Mouse (Mus musculus) neural tube, embryonic 13.5 days (tissue): ENCODE data around the gene Sufu. TPM values are rescaled to one million over a fixed set of nuclear protein-coding genes. Genes with fewer than 3 reads are reported as not detected.
A peak's percentile ranks its signal among the peaks of the same experiment; 100 is the strongest.

Experiments used
- ATAC-seq: fragments of 200-750 bp; cut with Nextera tagmentation; 2 replicates; pipeline ENCODE4 v1.8.0; 2017; ENCODE audit warnings: low read depth, mild to moderate bottlenecking, moderate TSS enrichment, moderate library complexity
- H3K27ac ChIP-seq: fragments of 300-500 bp; sonication (generic); replicated peaks from 2 replicates; pipeline ENCODE4 v1.5.1; 2015; ENCODE audit warnings: moderate library complexity, mild to moderate bottlenecking, inconsistent platforms
- H3K27me3 ChIP-seq: fragments of 300-500 bp; sonication (generic); 2 replicates; pipeline ENCODE4 v1.6.1; 2015; ENCODE audit warnings: mild to moderate bottlenecking, inconsistent platforms
- H3K36me3 ChIP-seq: fragments of 300-500 bp; sonication (generic); 2 replicates; pipeline ENCODE4 v1.6.1; 2015; ENCODE audit warnings: mild to moderate bottlenecking, inconsistent platforms
- H3K4me1 ChIP-seq: fragments of 300-500 bp; sonication (generic); replicated peaks from 2 replicates; pipeline ENCODE4 v1.6.1; 2015; ENCODE audit warnings: inconsistent platforms
- H3K4me2 ChIP-seq: fragments of 300-500 bp; sonication (generic); 2 replicates; pipeline ENCODE4 v1.6.1; 2015; ENCODE audit warnings: inconsistent platforms, mild to moderate bottlenecking, moderate library complexity
- H3K4me3 ChIP-seq: fragments of 300-500 bp; sonication (generic); 2 replicates; pipeline ENCODE4 v1.5.1; 2015; ENCODE audit warnings: mild to moderate bottlenecking, inconsistent platforms
- H3K9ac ChIP-seq: fragments of 300-500 bp; sonication (generic); 2 replicates; pipeline ENCODE4 v1.6.1; 2015; ENCODE audit warnings: moderate library complexity, mild to moderate bottlenecking, inconsistent platforms
- H3K9me3 ChIP-seq: fragments of 300-500 bp; sonication (generic); 2 replicates; pipeline ENCODE4 v1.6.1; 2016; ENCODE audit warnings: inconsistent platforms
- WGBS: fragments of 180-500 bp; shearing (Covaris S2); methylation state at CpG from one replicate; pipeline ENCODE4 v1.1.7; 2015; 5-methylcytosine and 5-hydroxymethylcytosine counted together
- polyA plus RNA-seq: library from polyadenylated mRNA; unstranded; fragments of >200 nt; fragmentation: Nextera tagmentation; extraction: Ambion mirVana; gene quantifications from 2 replicates; pipeline ENCODE4 v1.2.1, GENCODE M21; 2015

Gene Sufu
- polyA plus RNA-seq, 1 experiment from 2014 or later: 24.8 TPM

DNA sequence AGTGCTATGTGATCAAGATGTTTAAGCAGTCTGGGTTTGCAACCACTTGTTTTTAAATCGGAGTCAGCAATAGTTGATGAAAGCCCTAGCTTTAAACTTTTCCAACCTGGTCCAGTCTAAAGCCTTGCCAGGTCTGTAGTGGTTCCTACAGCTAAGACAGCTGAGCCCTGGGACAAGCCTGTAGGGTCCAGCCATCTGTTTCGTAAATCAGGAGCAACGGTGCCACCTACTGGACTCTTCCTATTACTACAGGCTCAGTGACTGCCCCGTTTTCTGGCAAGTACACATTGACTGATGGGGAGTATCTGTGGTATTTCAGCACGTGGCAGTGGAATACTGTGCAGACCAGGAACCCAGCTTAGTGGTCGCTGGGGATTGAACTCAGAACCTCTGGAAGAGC lies 47.5 kb downstream of the Sufu start:
- Histone ChIP-seq H3K4me1 (peaks cover 71% of the 10 kb centered on the region), H3K4me2 (no peak overlapping the region), H3K27ac (peak overlapping the region; percentile 68), H3K9me3 (no peaks in the 10 kb centered on the region), H3K4me3 (no peak overlapping the region), H3K27me3 (no peaks in the 10 kb centered on the region), H3K9ac (no peak overlapping the region), H3K36me3 (no peaks in the 10 kb centered on the region)
- peak; percentile 70 for ATAC-seq
- WGBS: 4% methylated on average over 6 of the region's 6 CpGs

DNA sequence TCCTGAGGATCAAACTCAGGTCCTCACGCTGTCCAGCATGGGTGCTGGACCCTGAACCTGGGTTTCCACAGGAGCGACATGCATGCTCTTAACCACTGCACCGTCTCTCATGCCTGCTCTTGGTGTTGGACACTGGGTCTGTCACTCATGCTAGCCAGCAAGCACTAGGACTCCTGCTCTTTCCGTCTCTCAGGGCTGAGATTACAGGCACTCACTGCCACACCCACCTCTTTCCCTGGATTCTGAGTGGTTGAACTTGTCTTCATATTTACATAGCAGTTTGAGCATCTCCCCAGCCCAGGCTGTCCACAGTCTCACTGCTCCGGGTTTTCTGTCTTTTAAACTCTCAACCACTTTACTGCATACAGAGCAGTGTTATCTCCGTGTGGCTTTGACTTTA lies 48.9 kb downstream of the Sufu start:
- no peaks in the 10 kb centered on the region for H3K9me3 ChIP-seq
- no peaks in the 10 kb centered on the region for H3K27me3 ChIP-seq
- 49% methylated on average over 6 of the region's 6 CpGs for WGBS
- H3K4me3 ChIP-seq: no peak overlapping the region
- H3K4me1 ChIP-seq: peaks cover 72% of the 10 kb centered on the region
- no peak for ATAC-seq
- no peak overlapping the region for H3K4me2 ChIP-seq
- H3K36me3 ChIP-seq: no peaks in the 10 kb centered on the region
- H3K27ac ChIP-seq: no peak overlapping the region
- no peak overlapping the region for H3K9ac ChIP-seq

DNA sequence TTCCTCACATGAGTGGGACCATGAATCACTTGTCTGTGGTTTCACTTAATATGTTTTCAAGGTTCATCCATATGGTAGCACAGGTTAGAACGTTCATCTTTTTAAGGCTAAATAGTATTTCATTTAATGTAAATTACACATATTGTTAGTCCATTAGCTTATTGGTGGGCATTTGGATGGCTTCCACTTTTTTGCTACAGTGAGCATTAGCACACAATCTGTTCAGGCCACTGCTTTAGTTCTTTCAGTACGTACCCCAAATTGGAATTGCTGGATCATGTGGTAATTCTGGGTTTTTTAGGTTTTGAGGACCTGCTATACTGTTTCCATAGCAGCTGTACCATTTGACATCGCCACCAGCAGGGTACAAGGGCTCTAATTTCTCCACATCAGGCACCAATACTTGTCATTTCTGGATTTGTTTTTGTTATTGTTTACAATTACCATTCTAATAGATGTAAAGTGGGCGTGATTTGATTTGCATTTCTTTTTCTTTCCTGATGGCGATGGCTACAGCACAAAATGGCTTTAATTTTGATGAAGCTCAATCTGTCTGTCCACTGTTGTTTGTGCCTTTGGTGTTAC lies 49.8 kb downstream of the Sufu start:
- no peaks in the 10 kb centered on the region for H3K9me3 ChIP-seq
- no peaks in the 10 kb centered on the region for H3K27me3 ChIP-seq
- peaks cover 66% of the 10 kb centered on the region for H3K4me1 ChIP-seq
- peak overlapping the region; percentile 78 for H3K27ac ChIP-seq
- 61% methylated on average over 5 of the region's 5 CpGs for WGBS
- ATAC-seq: no peak
- H3K4me3 ChIP-seq: no peak overlapping the region
- 0 out of 2 replicates have a peak, but pooled peaks cover 4% of the 10 kb centered on the region for H3K36me3 ChIP-seq
- no peak overlapping the region for H3K4me2 ChIP-seq
- peak overlapping the region; percentile 18; the same call in 1 of the 2 replicates for H3K9ac ChIP-seq

DNA sequence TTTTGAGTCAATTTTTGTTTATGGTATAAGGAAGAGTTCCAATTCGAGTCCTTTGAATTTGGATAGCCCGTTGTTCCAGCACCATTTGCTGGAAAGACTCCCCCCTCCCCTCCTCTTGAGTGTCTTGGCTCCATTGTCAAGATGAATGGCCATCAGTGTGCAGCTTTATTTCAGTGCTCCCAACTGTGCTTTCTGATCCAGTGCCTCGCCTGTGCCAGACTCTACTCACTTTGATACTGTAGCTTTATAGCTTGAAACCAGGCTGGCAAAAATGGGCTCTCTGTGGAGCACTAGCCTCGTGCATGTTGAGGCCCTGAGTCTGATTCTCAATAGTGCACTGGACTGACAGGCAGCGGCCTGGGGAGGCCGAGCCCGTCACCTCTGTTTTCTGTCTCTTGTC lies 50.4 kb downstream of the Sufu start:
- ATAC-seq: peak; percentile 36; the same call in 1 of the 2 replicates
- H3K4me1 ChIP-seq: peaks cover 72% of the 10 kb centered on the region
- no peaks in the 10 kb centered on the region for H3K27me3 ChIP-seq
- H3K4me3 ChIP-seq: no peak overlapping the region
- H3K9ac ChIP-seq: peak overlapping the region; percentile 18; the same call in 1 of the 2 replicates
- no peaks in the 10 kb centered on the region for H3K9me3 ChIP-seq
- H3K4me2 ChIP-seq: no peak overlapping the region
- 16% methylated on average over 7 of the region's 7 CpGs for WGBS
- H3K27ac ChIP-seq: peak overlapping the region; percentile 78
- 0 out of 2 replicates have a peak, but pooled peaks cover 4% of the 10 kb centered on the region for H3K36me3 ChIP-seq

DNA sequence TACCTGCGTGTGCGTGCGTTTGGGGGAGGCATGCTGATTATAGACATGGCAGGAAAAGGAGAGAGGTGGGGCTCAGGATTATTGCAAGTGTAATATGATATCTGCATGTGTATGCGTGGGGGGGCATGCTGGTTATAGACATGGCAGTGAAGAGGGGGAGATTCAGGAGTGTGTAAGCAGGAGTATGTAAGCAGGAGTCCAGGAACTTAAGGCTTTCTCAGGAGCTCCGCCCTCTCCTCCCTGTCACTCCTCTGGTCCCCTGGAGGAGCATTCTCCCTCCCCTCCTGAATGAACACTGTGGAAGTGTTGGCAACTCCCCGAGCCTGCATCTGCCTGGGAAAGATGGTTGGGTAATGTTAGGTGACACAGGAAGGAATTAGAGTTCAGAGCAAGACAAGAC lies 51.2 kb downstream of the Sufu start:
- Histone ChIP-seq H3K36me3 (0 out of 2 replicates have a peak, but pooled peaks cover 4% of the 10 kb centered on the region), H3K9me3 (no peaks in the 10 kb centered on the region), H3K4me1 (peaks cover 78% of the 10 kb centered on the region), H3K4me3 (no peak overlapping the region), H3K4me2 (no peak overlapping the region), H3K27ac (peak overlapping the region; percentile 78), H3K27me3 (no peaks in the 10 kb centered on the region), H3K9ac (peak overlapping the region; percentile 18; the same call in 1 of the 2 replicates)
- WGBS: 62% methylated on average over 6 of the region's 6 CpGs
- ATAC-seq: no peak

DNA sequence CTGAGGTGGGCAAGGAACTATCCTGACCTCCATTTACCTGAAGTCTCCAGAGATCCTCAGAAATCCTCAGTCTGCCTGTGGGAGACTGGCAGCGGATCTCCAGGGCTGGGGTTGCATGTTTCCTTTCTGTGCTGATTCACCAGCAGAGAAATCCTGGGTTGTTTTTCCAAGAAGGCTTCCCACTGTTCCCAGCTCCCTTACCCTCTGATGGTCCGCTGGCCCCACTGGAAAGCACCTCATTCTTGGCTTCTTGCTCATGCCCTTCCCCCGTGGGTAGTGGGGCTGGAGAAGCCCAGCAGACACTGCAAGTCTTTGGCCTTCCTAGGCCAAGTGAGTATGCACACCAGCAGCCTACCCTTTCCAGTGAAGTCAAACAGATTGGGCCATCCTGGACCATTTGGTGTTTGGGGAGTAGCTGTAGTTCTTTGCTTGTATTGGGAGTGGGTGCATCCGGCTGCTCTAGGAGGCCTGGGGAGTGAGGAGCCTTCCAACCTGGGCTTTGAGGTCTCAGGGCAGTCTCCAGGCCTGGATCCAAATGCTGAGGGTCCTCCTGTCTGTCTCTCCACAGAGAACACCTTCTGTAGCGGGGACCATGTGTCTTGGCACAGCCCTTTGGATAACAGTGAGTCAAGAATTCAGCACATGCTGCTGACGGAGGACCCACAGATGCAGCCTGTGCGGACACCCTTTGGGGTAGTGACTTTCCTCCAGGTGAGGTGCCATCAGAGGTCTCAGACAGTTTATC lies 52.7 kb downstream of the Sufu start:
- Histone ChIP-seq H3K4me2 (no peak overlapping the region), H3K36me3 (peaks cover 17% of the 10 kb centered on the region), H3K27me3 (no peaks in the 10 kb centered on the region), H3K27ac (no peak overlapping the region), H3K9me3 (no peaks in the 10 kb centered on the region), H3K4me1 (peaks cover 67% of the 10 kb centered on the region), H3K9ac (peak overlapping the region; percentile 28; the same call in 1 of the 2 replicates), H3K4me3 (no peak overlapping the region)
- ATAC-seq: no peak
- WGBS: 84% methylated on average over 7 of the region's 7 CpGs

DNA sequence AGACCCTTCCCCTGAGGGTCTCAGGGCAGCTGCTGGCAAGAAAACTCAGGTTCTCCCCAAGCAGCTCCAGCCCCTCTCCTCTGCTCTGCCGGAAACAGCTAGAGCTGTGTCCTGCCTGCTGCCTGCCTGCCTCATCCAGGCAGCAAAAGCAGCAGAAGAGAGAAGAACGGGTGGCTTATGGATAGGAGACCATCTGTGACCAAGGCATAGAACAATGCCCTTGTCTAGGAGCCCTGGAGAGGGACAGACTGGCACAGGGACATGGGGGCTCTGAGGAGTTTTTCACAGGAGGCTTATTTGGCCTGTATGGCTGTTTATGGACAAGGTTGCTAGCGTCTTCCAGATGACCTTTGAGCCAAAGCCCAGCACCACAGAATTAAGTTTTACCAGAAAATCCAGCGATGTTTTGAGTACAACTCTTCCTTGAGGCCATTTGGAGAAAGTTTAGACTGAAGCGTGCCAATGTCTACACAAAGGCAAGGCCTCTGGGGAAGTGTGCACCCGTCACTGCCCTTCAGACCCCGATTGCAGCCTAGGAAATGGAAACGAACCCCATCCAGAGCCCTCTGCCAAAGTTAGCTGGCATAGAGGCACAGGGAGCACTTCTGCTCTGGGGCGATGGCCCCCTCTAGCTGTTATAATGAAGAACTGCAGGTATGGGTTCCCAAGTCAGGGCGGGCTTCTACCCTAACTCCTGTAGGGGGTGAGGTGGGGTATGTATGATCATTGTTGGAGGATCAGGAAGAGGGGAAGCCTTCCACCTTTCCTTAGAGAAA lies 55.5 kb downstream of the Sufu start:
- no peak overlapping the region for H3K4me2 ChIP-seq
- H3K4me3 ChIP-seq: no peak overlapping the region
- H3K27ac ChIP-seq: peak overlapping the region; percentile 62
- H3K36me3 ChIP-seq: peaks cover 33% of the 10 kb centered on the region
- peak; percentile 45 for ATAC-seq
- no peaks in the 10 kb centered on the region for H3K9me3 ChIP-seq
- 32% methylated on average over 10 of the region's 10 CpGs for WGBS
- H3K4me1 ChIP-seq: peaks cover 63% of the 10 kb centered on the region
- no peaks in the 10 kb centered on the region for H3K27me3 ChIP-seq
- H3K9ac ChIP-seq: peak overlapping the region; percentile 23; the same call in 1 of the 2 replicates

DNA sequence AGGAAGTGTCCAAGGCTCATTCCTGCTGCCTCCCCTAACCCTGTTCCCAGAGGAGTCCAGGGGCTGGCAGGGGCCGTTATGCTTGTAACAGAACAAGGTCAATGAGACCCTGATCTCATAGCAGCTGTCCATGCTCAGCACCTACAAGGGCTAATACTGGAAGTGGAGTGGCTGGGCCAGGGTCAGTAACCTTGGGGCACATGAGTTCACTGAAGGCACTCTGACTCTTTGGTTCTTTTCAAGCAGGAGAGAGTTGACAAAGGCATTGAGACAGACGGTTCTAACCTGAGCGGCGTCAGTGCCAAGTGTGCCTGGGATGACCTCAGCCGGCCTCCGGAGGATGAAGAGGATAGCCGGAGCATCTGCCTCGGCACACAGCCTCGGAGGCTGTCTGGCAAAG lies 56.2 kb downstream of the Sufu start:
- no peaks in the 10 kb centered on the region for H3K9me3 ChIP-seq
- H3K9ac ChIP-seq: 0 out of 2 replicates have a peak overlapping the region, but pooled peaks have one; percentile 8
- no peak for ATAC-seq
- peak overlapping the region; percentile 62; the same call in 1 of the 2 replicates for H3K27ac ChIP-seq
- peaks cover 37% of the 10 kb centered on the region for H3K36me3 ChIP-seq
- H3K4me3 ChIP-seq: no peak overlapping the region
- H3K27me3 ChIP-seq: no peaks in the 10 kb centered on the region
- peaks cover 56% of the 10 kb centered on the region for H3K4me1 ChIP-seq
- WGBS: 80% methylated on average over 9 of the region's 9 CpGs
- no peak overlapping the region for H3K4me2 ChIP-seq

DNA sequence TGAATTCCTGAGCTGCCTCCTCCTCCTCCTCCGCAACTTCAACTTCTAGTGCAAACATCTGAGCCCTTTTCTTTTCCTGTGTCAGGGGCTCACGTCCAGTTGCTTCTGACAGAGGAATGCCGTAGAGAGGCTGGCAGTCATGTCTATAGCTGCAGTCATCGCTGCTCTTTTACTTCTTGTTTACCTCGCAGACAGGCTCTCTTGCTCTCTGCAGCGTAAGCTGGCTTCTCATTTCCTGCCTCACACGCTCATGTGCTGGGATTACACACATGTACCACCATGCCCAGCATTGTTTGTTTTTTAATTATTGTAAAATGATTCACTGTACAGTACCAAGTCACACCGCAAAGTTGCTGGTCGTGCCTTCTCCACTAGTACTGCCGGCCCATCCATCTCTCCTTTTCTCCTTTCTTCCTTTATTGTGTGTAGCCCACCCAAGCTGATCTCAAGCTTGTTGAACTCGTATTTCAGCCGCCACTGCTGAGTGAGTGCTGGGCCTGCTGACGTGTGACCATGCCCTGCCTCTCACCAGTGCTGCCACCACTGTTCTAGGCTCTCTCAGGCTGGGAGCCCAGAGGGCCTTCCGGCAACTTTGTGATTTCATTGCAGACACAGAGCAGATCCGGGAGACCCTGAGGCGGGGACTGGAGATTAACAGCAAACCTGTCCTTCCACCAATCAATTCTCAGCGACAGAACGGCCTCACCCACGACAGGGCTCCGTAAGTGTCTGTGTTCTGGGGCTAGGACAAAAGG lies 57.6 kb downstream of the Sufu start:
- Histone ChIP-seq H3K36me3 (peaks cover 50% of the 10 kb centered on the region), H3K9me3 (no peaks in the 10 kb centered on the region), H3K4me2 (no peak overlapping the region), H3K27ac (peak overlapping the region; percentile 70), H3K9ac (peak overlapping the region; percentile 22; the same call in 1 of the 2 replicates), H3K4me1 (peaks cover 42% of the 10 kb centered on the region), H3K27me3 (no peaks in the 10 kb centered on the region), H3K4me3 (no peak overlapping the region)
- WGBS: 74% methylated on average over 20 of the region's 20 CpGs
- ATAC-seq: no peak

DNA sequence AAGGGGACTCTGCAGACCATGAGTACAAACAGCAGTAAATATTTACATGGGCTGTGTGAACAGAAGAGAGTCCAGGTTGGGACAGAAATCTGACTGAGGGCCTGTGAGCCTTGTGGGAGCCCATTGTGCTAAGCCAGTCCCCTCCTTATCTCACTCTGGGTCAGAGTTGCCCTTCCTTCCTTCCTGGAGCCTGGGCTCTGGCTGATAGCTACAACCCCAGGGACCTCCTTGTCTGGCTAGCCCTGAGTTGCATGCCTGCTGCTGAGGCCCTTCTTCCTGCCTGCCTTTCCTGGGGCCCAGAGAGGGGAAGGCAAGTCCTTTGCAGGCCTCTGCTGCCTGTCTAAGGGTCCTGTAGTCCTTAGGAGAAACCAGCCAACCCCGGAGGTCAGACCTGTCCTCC lies 58.3 kb downstream of the Sufu start:
- Histone ChIP-seq H3K4me1 (peaks cover 39% of the 10 kb centered on the region), H3K4me3 (no peak overlapping the region), H3K4me2 (no peak overlapping the region), H3K27ac (peak overlapping the region; percentile 70), H3K9me3 (no peaks in the 10 kb centered on the region), H3K36me3 (peaks cover 57% of the 10 kb centered on the region), H3K27me3 (no peaks in the 10 kb centered on the region), H3K9ac (0 out of 2 replicates have a peak overlapping the region, but pooled peaks have one; percentile 22)
- 81% methylated on average over 1 of the region's 1 CpGs for WGBS
- peak; percentile 19; the same call in 1 of the 2 replicates for ATAC-seq

DNA sequence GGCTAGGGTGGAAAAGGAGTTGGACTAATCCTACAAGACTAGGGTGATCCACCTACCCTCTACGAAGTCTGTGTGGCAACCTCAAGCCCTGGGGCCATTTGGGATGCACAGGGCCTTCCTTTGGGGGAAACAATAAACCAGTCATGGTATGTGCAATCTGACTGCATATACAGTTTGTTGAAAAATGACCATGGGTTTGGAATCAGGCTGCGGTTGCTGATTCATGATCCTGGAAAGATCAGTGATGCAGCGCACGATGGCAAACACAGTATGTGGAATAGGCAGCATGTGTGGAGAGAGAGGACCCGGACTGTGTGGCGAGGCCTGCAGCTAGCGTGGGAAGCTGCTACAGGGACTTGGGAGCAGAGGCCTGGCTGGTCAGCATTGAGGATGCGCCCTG lies 58.9 kb downstream of the Sufu start:
- Histone ChIP-seq H3K27ac (peak overlapping the region; percentile 70; the same call in 1 of the 2 replicates), H3K9ac (no peak overlapping the region), H3K9me3 (no peaks in the 10 kb centered on the region), H3K4me2 (no peak overlapping the region), H3K4me1 (peaks cover 39% of the 10 kb centered on the region), H3K36me3 (peaks cover 62% of the 10 kb centered on the region), H3K27me3 (no peaks in the 10 kb centered on the region), H3K4me3 (no peak overlapping the region)
- no peak for ATAC-seq
- 89% methylated on average over 8 of the region's 8 CpGs for WGBS
